ENCODE assay signal across 10 mouse cellular contexts in the genomic region with DNA sequence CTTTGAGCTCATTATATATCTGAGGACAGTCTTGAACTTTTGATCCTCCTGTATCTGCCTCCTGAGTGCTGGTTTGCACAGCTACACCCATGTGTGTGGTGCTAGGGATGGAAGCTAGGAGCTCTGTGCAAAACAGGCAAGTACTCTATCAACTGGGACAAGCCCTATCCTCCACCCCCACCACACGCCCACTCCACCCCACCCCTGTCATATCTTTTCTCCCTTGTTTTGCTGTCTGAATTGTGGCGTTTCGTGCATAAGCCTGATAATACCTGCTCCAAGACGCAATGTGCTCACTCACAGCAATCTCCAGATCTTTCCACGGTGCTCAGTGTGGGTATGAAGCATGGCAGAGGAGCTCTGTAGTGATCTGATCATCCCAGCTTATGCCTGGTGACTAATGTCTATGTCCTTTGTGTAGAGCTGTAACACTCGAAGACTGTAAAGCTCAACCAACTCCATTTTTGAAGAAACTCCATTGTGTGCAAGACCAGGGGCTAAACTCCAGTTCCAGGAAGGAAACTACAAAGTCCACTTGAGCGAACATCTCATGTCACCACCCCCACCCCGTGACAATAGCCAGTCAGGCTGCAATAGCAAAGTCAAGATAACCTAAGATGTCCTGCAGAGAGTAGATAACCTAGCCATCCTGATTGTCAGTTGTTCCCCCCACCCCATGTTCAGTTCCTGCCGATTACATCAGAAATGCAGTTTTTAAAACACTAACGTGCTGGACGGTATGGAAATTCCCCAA. TPM values are rescaled to one million over a fixed set of nuclear protein-coding genes. Genes with fewer than 3 reads are reported as not detected.
DNase-seq lines count a peak whose midpoint lies in the region; ATAC-seq lines count a peak whose summit lies in the region.
"Had no signal": no experiment of that assay in that cellular context is flagged by ENCODE, and none has a peak within 500 bp of the region (broad histone marks: within the 10 kb centered on the region; RNA-seq: fewer than 3 reads in every experiment).

No protein-coding gene starts in this region.

- DNase-seq in heart, adult 11 months, result peak; percentile 39
- DNase-seq in heart, adult 8-10 months (ENCODE audit: low spot score), result no peak
- no peak for DNase-seq in lung, postnatal 36 days
- no peak for DNase-seq in layer of hippocampus, postnatal 25 days (ENCODE audit: extremely low spot score in 1 of 2, low spot score in 1 of 2)
- no peak for DNase-seq in adrenal gland, postnatal 10 days
- DNase-seq: kidney, adult 11 months had no signal

- H3K4me1 ChIP-seq in lung, embryonic 16.5 days (replicated peaks; ENCODE audit: control insufficient read depth, insufficient read depth, low read length), result no peaks in the 10 kb centered on the region
- H3K4me1 ChIP-seq: midbrain, embryonic 15.5 days had no signal

- no peak overlapping the region for H3K4me2 ChIP-seq in lung, embryonic 16.5 days (ENCODE audit: low read depth, low read length)
- H3K4me2 ChIP-seq: midbrain, embryonic 15.5 days had no signal

- no peaks in the 10 kb centered on the region for H3K36me3 ChIP-seq in lung, embryonic 16.5 days (ENCODE audit: control insufficient read depth, insufficient read depth, low read length)
- H3K36me3 ChIP-seq: midbrain, embryonic 15.5 days had no signal

- no peak overlapping the region for H3K27ac ChIP-seq in lung, embryonic 16.5 days (ENCODE audit: low read length)
- H3K27ac ChIP-seq: midbrain, embryonic 15.5 days had no signal

- H3K4me3 ChIP-seq in lung, embryonic 16.5 days (ENCODE audit: low read length), result no peak overlapping the region
- H3K4me3 ChIP-seq: midbrain, embryonic 15.5 days had no signal

- ATAC-seq in lung, embryonic 16.5 days (ENCODE audit: low read depth), result 0 out of 2 replicates have a peak, but pooled peaks have one; percentile 34
- peak; percentile 34 to 42; a peak in 2 of 4 replicates for ATAC-seq in hematopoietic stem cell, adult 5-6 weeks (replicated peaks in 1 of 2; ENCODE audit: insufficient read depth in 1 of 2, low FRiP score in 2 of 2, low TSS enrichment in 1 of 2, low read depth in 1 of 2, poor library complexity in 2 of 2, severe bottlenecking in 2 of 2)
- peak; percentile 87 for ATAC-seq in megakaryocyte-erythroid progenitor cell, adult 5-6 weeks (replicated peaks; ENCODE audit: low FRiP score, low TSS enrichment, poor library complexity, severe bottlenecking)
- ATAC-seq: midbrain, embryonic 15.5 days had no signal

- WGBS in lung, embryonic 16.5 days, result 64% methylated on average over 11 of the region's 11 CpGs

- H3K27me3 ChIP-seq in lung, embryonic 16.5 days (ENCODE audit: control insufficient read depth, insufficient read depth, low read depth, low read length), result no peaks in the 10 kb centered on the region
- H3K27me3 ChIP-seq: midbrain, embryonic 15.5 days had no signal

- H3K9me3 ChIP-seq in lung, embryonic 16.5 days (ENCODE audit: control insufficient read depth, low read length), result no peaks in the 10 kb centered on the region
- H3K9me3 ChIP-seq: midbrain, embryonic 15.5 days had no signal

- no peak overlapping the region for H3K9ac ChIP-seq in lung, embryonic 16.5 days (ENCODE audit: low read length)
- H3K9ac ChIP-seq: midbrain, embryonic 15.5 days had no signal

RNA-seq across cellular contexts. Expression of a gene that starts 52.2 kb away (rescaled TPM):
- not detected for total RNA-seq in heart, adult 8-10 months (2022)
- polyA plus RNA-seq in lung, embryonic 16.5 days (2015; fragmentation: Nextera tagmentation; extraction: Ambion mirVana), result 0.09 TPM in 1 of 2 replicates, not detected in the other
- total RNA-seq in hematopoietic stem cell, adult 5-6 weeks (2017), result not detected in 2 replicates
- total RNA-seq in megakaryocyte-erythroid progenitor cell, adult 5-6 weeks (2014; fragmentation: Nextera tagmentation), result 11.2 and 12.2 TPM in 2 replicates
- total RNA-seq in megakaryocyte-erythroid progenitor cell, adult 5-6 weeks (2017), result 3.7 and 4.2 TPM in 2 replicates
- under 1 TPM in 1 of 2 experiments, not detected in 1; 0.15 TPM for total RNA-seq in layer of hippocampus, postnatal 25 days (2021)
- total RNA-seq in adrenal gland, postnatal 10 days (2021), result not detected

Comparison
In these comparisons a context has a peak if more than half of its experiments do, and no peak if none do; other contexts are left out.
1. ATAC-seq: peak in every context shown above with its lines; median percentile 87 in megakaryocyte-erythroid progenitor cell, adult 5-6 weeks; 38 in hematopoietic stem cell, adult 5-6 weeks; 34 in lung, embryonic 16.5 days.